Mouse (Mus musculus): ENCODE measurements around the gene Hp1bp3.

Hp1bp3 gene

DNA sequence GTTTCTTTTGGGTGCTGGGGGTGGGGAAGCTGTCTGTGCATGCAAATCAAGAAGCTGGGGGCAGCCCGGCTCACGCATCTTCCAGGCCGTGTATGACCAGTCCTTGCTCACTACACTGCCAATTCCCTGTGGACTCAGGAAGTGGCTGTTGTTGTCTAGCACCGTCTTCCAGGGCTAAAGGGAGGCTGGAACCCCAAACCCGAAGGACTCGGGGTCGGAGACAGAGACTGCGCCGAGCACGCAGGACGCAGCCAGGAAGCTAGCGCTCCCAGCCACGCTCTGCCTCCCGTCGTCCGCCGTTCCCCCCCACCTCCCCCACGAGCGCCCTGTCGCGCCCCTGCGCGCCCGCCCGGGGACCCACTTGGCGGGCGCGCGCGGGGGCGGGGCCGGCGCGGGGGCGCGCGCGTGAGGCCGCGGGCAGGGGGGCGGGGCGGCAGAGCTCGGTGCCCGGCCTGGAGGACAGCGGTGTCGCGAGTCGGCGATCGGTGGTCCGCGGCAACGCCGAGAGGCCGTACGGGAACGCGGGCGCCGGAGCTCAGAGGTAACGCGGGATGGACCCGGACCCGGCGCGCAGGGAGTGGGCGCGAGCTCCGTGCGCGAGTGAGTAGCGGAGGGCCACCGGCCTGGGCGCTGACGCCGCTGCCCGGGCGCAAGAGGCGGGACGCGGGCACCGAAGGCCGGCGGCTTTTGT lies at the start of gene Hp1bp3:
Gene Hp1bp3, plus strand, starts transcription at position 97 of the 691 bp plus-strand sequence.
- in situ Hi-C loops (cut with MboI; ENCODE audit: low pct_unique_long_range_greater_than_20kb in 1 of 2, low sequenced_read_pairs in 2 of 2, unreplicated experiment in 1 of 2), result no loop called here

DNA sequence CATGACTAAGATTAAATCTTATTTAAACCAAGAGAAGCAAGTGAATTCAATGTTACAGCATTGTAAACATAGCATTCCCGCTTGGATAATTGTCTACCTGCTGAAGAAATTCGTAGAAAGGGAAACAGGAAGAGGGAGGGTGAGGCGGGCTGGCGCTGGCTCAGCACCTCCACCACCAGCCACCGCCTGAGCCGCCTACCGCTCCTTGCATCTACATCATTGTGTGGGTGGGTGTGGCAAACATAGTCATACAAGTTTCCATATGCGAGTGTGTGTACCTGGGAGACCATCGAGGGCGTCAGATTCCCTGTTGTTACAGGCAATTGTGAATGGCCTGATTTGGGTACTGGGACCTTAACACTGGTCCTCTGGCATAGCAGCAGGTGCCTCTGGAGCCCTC lies 49.6 kb upstream of the Hp1bp3 start:
- in situ Hi-C loops (cut with MboI; ENCODE audit: low pct_unique_long_range_greater_than_20kb in 1 of 2, low sequenced_read_pairs in 2 of 2, unreplicated experiment in 1 of 2), result no loop called here

DNA sequence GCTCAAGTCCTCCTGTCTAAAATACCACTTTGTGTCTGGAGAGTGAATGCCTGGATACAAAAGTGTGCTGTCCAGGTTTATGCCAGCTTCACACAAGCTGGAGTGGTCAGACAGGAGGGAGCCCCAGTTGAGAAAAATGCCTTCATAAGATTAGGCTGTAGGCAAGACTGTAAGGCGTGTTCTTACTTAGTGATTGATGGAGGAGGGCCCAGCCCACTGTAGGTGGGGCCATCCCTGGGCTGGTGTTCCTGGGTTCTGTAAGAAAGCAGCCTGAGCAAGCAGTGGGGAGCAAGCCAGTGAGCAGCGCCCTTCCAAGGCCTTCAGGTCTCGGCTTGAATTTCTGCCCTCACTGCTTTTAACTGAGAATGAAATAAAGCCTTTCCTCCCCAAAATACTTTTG lies 47.9 kb upstream of the Hp1bp3 start:
- in situ Hi-C loops (cut with MboI; ENCODE audit: low pct_unique_long_range_greater_than_20kb in 1 of 2, low sequenced_read_pairs in 2 of 2, unreplicated experiment in 1 of 2), result no loop called here

DNA sequence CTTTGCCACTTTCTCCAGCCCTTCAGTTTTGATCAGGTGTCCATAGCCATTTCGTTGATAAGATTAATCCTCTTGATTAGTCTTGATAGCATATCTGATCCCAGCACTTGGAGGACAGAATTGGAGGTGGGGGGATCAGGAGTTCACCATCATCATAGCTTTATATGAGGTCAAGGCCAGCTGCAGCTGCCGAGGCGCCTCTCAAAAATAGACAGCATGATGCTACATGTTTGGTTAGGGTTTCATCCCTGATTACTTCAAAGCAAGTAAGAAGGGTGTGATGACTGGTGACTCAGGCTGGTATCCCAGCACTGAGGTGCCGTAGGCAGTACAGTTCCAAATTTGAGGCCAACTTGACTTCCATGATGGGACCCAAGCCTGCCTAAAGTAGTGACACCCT lies 46.7 kb upstream of the Hp1bp3 start:
- in situ Hi-C loops (cut with MboI; ENCODE audit: low pct_unique_long_range_greater_than_20kb in 1 of 2, low sequenced_read_pairs in 2 of 2, unreplicated experiment in 1 of 2), result no loop called here

DNA sequence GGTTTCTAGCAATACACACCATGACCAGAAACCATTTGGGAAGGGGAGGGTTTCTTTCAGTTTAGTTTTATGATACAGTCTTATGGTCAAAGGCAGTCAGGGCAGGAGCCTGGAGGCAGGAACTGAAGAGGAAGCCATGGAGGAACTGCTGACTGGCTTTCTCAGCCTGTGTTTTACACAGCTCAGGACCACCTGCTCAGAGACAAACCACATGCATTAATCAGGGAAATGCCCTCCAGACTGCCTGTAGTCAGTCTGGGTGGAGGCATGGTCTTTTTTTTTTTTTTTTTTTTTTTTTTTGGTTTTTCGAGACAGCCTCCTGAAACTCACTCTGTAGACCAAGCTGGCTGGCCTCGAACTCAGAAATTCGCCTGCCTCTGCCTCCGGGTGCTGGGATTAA lies 43.4 kb upstream of the Hp1bp3 start:
- in situ Hi-C loops (cut with MboI; ENCODE audit: low pct_unique_long_range_greater_than_20kb in 1 of 2, low sequenced_read_pairs in 2 of 2, unreplicated experiment in 1 of 2), result no loop called here

DNA sequence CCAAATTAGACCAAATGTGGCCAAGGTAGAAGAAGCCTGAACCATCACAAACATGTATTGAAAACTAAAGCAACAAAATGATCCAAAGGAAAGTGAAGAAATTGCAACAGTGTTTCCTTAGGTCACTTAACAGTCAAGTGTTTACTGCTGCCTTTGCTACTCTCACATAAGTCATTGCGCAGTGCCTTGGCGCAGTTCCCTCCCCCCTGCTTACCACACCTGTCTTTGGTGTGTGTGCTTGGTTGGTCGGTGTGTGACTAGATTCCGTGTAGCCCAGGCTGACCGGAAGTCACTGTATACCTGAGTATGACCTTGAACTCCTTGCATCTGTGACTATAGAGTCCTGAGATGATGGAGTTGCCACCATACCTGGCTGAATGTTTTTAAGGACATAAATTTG lies 36.7 kb upstream of the Hp1bp3 start:
- in situ Hi-C loops (cut with MboI; ENCODE audit: low pct_unique_long_range_greater_than_20kb in 1 of 2, low sequenced_read_pairs in 2 of 2, unreplicated experiment in 1 of 2), result no loop called here

DNA sequence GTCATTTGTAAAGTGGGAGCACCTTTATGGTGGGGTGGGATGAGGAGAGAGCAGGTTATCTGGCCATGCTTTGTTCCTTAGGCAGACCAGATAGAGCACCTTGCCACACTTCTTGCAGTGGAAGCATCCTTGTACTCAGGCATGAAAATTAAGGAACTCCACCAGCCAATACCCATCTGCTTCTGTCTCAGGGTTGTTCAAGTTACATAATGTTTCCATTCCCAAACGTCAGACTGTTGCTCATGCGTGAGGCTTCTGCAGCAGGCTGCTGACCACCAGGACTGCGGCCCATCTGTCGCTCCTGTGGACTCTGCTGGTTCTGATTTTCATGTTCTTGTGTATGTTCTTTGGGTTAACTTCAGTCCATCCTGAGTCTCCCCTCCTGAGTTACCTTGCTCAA lies 35.4 kb upstream of the Hp1bp3 start:
- in situ Hi-C loops (cut with MboI; ENCODE audit: low pct_unique_long_range_greater_than_20kb in 1 of 2, low sequenced_read_pairs in 2 of 2, unreplicated experiment in 1 of 2), result no loop called here

DNA sequence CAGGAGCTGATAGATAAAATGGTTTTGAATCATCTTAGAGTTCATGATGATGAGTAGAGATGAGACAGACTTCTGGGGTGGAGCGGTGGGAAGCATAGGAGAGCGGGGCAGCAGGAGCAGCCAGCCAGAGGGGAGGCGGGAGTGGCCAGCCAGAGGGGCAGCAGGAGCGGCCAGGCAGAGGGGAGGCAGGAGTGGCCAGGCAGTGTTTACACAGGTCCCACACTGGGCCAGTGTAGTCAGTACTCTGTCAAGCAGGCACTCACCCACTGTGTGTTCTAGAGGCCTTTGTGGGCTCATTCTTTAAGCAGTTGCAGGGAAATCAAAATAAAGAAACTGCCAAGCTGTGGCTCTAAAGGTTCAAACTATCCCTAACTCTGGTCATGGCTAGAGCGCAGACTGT lies 32.0 kb upstream of the Hp1bp3 start:
- in situ Hi-C loops (cut with MboI; ENCODE audit: low pct_unique_long_range_greater_than_20kb in 1 of 2, low sequenced_read_pairs in 2 of 2, unreplicated experiment in 1 of 2), result no loop called here

DNA sequence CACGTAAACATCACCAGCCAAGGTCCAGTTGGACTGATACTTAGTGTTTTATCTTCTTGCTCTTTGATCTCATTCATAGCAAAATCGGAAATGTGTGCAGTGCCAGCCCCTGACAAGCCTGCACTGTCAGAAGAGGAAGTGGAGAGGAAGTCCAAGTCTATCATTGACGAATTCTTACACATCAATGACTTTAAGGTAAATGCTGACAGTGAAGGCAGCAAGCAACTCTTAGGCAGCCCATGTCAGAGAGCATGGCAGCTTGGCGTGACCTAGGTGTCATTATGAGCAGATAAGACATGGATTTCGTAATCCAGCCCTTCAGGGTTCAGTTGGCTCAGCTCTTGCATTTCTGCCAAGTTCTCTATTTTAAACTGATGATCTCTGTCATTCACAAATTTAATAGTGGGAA lies 31.5 kb upstream of the Hp1bp3 start:
- in situ Hi-C loops (cut with MboI; ENCODE audit: low pct_unique_long_range_greater_than_20kb in 1 of 2, low sequenced_read_pairs in 2 of 2, unreplicated experiment in 1 of 2), result no loop called here

DNA sequence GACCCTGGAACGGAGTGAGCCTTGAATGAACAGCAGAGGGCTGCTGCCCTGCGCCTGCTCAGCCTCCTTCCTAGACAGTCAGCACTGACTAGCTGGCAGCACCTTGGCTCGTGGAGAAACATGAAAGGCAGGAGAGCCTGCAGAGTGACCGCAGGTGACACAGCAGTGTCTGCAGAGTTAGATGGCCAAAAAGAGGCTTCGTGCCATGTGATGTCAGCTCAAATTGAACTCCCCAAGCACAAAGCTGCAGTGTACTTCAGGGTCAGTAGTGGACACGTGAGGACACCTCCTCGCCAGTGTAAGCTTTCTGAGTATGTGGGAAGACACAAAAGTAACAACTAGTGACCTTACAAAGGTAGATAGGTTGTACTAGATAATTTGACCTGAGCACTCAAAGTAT lies 30.1 kb upstream of the Hp1bp3 start:
- in situ Hi-C loops (cut with MboI; ENCODE audit: low pct_unique_long_range_greater_than_20kb in 1 of 2, low sequenced_read_pairs in 2 of 2, unreplicated experiment in 1 of 2), result no loop called here

DNA sequence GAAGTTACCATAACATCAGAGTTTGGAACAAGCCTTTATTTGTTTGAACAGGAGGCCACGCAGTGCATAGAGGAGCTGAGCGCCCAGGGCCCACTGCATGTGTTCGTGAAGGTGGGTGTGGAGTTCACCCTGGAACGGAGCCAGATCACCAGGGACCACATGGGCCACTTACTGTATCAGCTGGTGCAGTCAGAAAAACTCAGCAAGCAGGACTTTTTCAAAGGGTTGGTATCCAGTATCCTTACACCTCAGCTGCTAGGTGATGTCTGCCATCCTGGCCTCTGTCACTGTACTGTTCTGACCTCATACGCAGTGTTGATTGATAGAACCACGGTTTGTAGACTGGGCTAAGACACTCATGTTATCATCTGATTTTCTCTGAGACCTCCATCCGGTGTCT lies 28.1 kb upstream of the Hp1bp3 start:
- in situ Hi-C loops (cut with MboI; ENCODE audit: low pct_unique_long_range_greater_than_20kb in 1 of 2, low sequenced_read_pairs in 2 of 2, unreplicated experiment in 1 of 2), result no loop called here

DNA sequence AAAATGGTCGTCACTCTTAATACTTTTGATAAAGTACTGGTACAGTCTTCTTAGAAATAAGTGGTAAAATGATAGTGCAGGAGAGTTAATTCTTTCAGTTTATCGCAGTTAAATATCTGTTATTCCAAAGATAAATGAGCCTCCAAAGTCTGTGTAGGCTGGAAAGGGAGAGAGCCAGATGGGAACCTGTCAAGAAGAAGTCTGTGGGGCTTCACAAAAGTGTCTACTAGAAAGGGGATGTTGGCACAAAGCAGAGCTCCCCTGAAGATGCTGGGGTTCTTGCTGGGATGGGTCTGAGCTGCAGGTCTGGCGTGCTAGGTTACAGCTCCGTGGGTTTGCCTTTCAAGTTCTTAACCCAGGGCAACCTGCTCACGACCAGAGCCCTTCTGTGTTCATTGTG lies 23.5 kb upstream of the Hp1bp3 start:
- in situ Hi-C loops (cut with MboI; ENCODE audit: low pct_unique_long_range_greater_than_20kb in 1 of 2, low sequenced_read_pairs in 2 of 2, unreplicated experiment in 1 of 2), result no loop called here

DNA sequence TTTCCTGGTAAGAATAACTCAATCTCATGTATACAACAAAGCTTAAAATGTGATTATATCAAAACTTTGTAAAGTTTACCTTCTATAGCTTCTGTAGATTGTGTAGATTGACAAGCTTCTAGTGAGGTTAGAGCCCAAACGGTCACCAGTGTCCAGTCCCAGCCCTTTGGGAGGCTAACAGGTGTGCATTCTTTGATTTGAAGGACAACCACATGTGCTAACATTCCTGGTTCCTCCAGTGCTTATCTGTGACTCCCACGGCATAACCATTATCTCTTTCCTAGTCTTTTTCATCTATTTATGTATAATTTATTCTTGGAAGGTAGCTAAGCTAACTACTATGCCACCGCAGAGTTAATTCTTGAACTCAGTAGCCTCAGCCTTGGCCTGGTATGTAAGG lies 15.3 kb upstream of the Hp1bp3 start:
- in situ Hi-C loops (cut with MboI; ENCODE audit: low pct_unique_long_range_greater_than_20kb in 1 of 2, low sequenced_read_pairs in 2 of 2, unreplicated experiment in 1 of 2), result no loop called here

DNA sequence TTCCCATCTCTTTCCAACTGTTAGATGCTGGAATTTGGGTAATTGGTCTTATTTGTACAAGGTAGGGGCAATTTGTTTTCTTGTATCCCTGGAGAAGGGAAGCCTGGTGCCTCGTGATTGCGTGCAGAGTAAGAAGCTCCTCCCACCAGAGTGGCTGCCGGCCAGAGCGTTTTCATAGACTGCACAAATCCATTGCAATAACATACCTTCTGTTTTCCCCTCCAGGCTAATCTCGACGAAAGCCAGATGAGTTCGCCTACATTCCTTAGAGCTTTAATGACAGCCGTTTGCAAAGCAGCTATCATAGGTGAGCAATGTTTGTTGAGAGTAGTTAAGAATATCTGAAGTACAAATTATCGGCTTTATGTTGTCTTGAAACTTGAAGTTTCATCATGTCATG lies 14.4 kb upstream of the Hp1bp3 start:
- in situ Hi-C loops (cut with MboI; ENCODE audit: low pct_unique_long_range_greater_than_20kb in 1 of 2, low sequenced_read_pairs in 2 of 2, unreplicated experiment in 1 of 2), result no loop called here

DNA sequence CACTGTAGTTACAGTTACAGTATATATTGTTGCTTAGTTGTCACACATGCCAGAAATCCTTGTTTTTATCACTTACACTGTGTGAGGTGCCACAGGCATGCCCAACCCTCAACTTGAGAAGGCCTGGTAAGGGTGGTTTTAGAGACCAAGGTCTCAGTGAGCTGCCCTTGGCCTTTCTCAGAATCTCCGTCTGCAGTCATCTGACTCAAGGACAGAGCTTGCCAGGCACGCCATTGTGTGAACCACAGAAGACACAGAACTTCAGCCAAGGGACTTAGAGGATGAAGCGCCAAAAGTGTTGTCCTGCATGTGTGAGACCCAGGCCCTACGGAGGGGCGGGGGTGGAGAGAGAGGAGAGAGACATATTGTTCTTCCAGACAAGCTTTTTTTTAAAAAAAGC lies 6.0 kb upstream of the Hp1bp3 start:
- in situ Hi-C loops (cut with MboI; ENCODE audit: low pct_unique_long_range_greater_than_20kb in 1 of 2, low sequenced_read_pairs in 2 of 2, unreplicated experiment in 1 of 2), result no loop called here

DNA sequence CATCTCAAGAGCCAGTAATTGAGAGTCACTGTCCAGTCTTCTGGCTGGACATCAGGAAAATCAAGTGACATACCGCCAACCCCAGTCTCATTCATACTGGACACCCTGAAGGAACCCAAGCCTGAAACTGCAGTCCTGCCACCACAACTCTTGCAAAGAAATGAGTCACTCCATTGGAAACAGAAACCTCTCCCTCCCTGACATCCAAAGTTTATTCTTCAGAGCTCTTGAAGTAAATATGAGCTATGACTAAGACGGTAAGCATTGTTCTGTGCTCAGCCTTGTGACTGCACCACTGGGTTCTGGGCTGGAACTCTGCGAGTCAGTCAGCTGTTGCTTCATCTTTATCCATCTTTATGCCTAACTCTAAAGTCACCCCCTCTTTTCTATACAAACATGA lies 2.2 kb upstream of the Hp1bp3 start:
- in situ Hi-C loops (cut with MboI; ENCODE audit: low pct_unique_long_range_greater_than_20kb in 1 of 2, low sequenced_read_pairs in 2 of 2, unreplicated experiment in 1 of 2), result no loop called here

DNA sequence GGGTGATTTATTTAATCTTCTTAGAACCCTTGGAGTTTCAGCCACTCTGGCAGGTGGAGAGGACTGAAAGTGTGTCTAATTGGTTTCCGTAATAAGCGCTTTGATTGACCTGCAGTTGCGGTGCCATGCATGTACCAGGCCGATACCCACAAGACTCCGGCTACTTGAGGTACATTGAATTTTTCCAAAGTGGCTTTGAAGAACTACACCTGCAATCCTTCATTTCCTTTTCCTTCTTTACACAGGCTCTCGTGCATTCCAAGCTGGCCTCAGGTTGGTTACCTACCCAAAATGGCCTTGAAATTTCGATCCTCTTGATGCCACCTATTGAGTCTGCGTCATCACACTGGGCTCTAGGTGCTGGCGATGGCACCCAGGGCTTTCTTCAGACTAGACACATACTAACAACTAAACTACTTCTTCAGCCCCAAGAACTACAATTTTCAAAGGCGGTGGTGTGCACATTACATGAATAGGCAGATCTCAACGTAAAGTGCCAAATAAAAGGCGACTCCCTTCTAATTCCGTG lies 361 bp upstream of the Hp1bp3 start:
- in situ Hi-C loops (cut with MboI; ENCODE audit: low pct_unique_long_range_greater_than_20kb in 1 of 2, low sequenced_read_pairs in 2 of 2, unreplicated experiment in 1 of 2), result no loop called here

DNA sequence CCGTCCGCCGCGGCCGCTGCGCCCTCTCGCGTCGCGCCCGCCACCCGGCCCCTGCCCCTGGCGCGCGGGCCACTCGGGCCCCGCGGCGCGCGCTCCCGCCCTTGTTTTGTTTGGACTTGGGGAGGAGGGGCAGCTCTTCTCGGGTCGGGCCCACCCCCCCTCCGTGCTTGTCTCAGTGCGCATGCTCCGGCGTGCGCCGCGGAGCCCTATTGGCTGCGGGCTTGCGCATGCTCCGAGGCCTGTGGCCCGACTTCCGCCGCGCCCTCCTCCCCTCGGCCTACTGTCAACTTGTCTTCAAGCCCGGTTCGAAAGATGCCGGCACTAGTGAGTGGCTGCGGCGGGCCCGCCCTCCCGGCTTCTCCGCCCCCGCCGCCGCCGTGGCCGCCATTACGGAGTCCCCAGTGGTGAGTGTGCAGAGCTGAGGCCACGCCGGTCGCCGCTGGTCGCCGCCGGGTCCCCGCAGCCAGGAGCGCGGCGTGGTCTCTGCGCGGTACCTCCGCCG lies 846 bp downstream of the Hp1bp3 start:
- in situ Hi-C loops (cut with MboI; ENCODE audit: low pct_unique_long_range_greater_than_20kb in 1 of 2, low sequenced_read_pairs in 2 of 2, unreplicated experiment in 1 of 2), result no loop called here

DNA sequence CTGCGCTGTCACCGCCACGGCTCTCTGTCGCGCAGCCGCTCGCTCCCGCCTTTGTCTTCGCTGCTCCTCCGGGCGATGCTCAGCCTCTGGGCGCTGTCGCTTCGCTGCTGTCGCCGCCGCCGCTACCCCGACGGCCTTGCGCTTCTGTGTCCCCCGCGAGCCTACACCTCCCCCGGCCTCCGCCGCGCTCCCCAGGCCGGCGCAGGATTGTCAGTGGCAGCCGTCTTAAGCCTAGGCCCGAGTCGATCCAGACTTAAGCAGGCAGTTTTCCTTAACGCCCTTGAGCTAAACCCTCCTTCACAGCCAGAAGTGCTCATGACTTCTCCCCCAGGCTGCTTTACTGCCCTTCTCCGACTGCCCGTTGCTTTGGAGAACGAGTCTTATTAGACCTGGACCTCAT lies 1.3 kb downstream of the Hp1bp3 start:
- in situ Hi-C loops (cut with MboI; ENCODE audit: low pct_unique_long_range_greater_than_20kb in 1 of 2, low sequenced_read_pairs in 2 of 2, unreplicated experiment in 1 of 2), result no loop called here

DNA sequence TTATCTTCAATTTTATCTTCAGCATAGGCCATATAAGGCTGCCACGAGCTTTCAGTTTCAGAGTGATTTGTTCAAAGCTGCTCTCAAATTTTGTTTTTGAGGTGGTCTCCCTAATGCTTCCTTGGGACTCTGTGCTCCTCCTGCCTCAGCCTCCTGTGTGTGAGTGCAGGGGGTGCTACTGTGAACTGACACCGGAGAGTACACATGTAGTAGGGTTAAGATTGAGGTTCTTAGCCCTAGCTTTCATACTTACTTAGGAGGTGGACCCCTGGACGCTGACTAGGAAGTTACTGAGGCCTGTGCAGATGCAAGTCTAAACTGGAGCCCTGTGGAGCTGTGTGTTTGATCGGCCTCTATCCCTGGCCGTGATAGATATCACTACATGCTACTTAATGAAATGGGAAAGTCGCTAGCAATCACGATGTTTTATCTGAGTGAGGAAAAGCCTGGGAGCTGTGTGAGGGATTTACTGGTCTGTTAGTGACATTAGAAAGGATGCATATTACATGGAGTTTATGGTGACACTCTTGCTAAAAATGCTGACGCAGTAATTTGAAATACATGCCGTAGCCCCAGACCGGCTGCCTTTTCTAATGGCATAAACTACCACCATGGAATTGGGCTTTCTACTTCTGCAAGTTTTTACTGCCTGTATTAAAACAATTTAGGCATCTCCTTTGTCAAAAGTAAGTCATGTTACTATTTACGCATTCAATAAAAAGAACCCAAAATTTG lies 2.0 kb downstream of the Hp1bp3 start:
- in situ Hi-C loops (cut with MboI; ENCODE audit: low pct_unique_long_range_greater_than_20kb in 1 of 2, low sequenced_read_pairs in 2 of 2, unreplicated experiment in 1 of 2), result no loop called here

Measured in mouse embryonic stem cell (cell line).